Mouse (Mus musculus): ENCODE measurements around the gene Wdfy3. TPM values are rescaled to one million over a fixed set of nuclear protein-coding genes. Genes with fewer than 3 reads are reported as not detected.
"Not testable (repeated sequence)": the region's sequence is repeated elsewhere in the genome, so short reads cannot be mapped to it uniquely, and the experiment has no call there.

Wdfy3 gene
- total RNA-seq, 2 experiments from 2014 or later = 119 to 123 TPM

- Histone ChIP-seq H3K4me3 (no peak overlapping the region), H3K27ac (peak overlapping the region; percentile 6; the same call in 1 of the 2 replicates)
- no peak for DNase-seq (ENCODE audit: low spot score in 2 of 2)
- TF ChIP-seq CTCF (conservative IDR thresholded peaks at IDR 0.05) = no peak
Measured at GRCm38 (mm10) chr5:101982239-101982638, 87.5 kb downstream of the Wdfy3 start.

- no peak overlapping the region for H3K27ac ChIP-seq
- TF ChIP-seq CTCF (conservative IDR thresholded peaks at IDR 0.05) = no peak
- no peak for DNase-seq (ENCODE audit: low spot score in 2 of 2)
- H3K4me3 ChIP-seq = no peak overlapping the region
Measured at GRCm38 (mm10) chr5:101979594-101979993, 90.1 kb downstream of the Wdfy3 start.

GRCm38 (mm10) chr5:101972594-101972993 lies 97.1 kb downstream of the Wdfy3 start:
- not testable (repeated sequence) for H3K4me3 ChIP-seq; H3K27ac ChIP-seq; DNase-seq (ENCODE audit: low spot score in 2 of 2)
- peak; percentile 62 for TF ChIP-seq CTCF (conservative IDR thresholded peaks at IDR 0.05)

DNA sequence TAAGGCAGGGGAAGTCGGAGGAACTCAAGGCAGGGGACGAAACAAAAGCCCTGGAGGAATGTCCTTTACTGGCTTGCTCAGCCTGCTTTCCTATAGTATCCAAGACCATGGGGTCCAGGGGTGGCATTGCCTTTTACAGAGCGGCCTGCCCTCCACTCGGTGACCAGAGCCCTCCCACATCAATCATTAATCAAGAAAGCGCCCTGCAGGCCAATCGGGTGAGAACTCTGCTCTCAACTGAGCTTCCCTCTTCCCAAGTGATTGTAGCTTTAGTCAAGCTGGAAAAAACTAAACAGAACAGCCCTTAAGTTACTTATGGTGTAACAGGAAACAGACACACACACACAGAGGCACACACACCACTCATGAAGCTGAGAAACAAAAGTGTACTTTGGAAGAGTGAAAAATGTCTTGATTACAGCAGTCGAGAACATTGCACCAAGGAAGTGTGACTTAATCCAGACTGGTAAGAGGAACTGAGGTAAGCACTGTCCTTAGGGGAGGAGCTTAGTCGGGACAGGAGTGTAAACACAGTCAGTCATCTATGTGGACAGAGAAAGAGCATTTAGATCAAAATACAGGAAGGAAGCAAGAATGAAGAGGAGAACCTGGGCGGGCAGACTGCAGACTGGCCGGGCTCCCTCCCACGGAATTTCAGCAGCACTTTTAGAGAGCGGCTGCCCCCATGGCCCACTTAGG lies 101.4 kb downstream of the Wdfy3 start:
- no peak for TF ChIP-seq CTCF (conservative IDR thresholded peaks at IDR 0.05)
- H3K4me3 ChIP-seq = no peak overlapping the region
- no peak for DNase-seq (ENCODE audit: low spot score in 2 of 2)
- H3K27ac ChIP-seq = peak overlapping the region; percentile 24; the same call in 1 of the 2 replicates

- Histone ChIP-seq H3K27ac (peak overlapping the region; percentile 24; the same call in 1 of the 2 replicates), H3K4me3 (no peak overlapping the region)
- TF ChIP-seq CTCF (conservative IDR thresholded peaks at IDR 0.05) = no peak
- DNase-seq (ENCODE audit: low spot score in 2 of 2) = no peak
Measured at GRCm38 (mm10) chr5:101967832-101968152, 101.9 kb downstream of the Wdfy3 start.

DNA sequence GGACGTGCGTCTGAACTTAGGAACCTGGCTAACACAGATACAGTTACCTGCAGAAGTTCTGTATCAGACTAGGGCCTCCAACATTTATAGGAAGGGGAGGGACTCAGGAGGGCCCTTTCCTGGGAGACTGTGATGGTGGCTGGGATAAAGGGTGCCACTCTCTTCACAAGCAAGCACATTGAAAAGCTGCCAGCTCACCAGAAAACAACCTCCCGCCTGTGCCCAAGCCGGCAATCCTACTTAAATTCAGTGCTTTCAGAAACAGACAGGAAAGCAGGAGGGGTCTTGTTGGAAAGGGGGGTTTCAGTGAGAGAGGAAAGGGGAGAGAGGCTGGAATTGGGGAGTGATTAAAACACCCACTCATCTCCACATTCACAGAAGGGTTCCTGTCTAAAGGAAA lies 106.9 kb downstream of the Wdfy3 start:
- Histone ChIP-seq H3K27ac (no peak overlapping the region), H3K4me3 (no peak overlapping the region)
- TF ChIP-seq CTCF (conservative IDR thresholded peaks at IDR 0.05) = no peak
- no peak for DNase-seq (ENCODE audit: low spot score in 2 of 2)

DNA sequence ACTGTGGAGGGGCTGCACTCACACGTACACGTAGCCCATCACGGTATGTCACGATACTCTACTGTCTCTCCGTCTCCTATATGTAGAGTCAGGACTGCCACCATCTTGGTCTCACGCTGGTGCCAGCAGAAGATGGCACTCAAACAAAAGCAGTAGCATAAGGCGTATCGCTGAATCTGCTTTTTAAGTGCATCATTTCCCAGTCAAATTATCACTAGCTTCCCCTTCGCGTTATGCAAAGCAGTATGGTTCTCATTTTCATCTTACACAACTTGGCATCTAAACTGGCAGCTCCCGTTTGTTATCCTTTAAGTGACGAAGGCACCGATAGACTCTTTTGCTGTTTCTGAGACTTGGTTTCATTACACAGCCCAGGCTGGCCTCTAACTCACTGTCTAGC lies 110.4 kb downstream of the Wdfy3 start:
- TF ChIP-seq CTCF (conservative IDR thresholded peaks at IDR 0.05) = no peak
- peak in 1 of 2 experiments; percentile 43 for DNase-seq (ENCODE audit: low spot score in 2 of 2)
- no peak overlapping the region for H3K27ac ChIP-seq
- no peak overlapping the region for H3K4me3 ChIP-seq

- DNase-seq (ENCODE audit: low spot score in 2 of 2) = no peak
- no peak overlapping the region for H3K27ac ChIP-seq
- TF ChIP-seq CTCF (conservative IDR thresholded peaks at IDR 0.05) = no peak
- no peak overlapping the region for H3K4me3 ChIP-seq
Measured at GRCm38 (mm10) chr5:101958941-101959340, 110.8 kb downstream of the Wdfy3 start.

DNA sequence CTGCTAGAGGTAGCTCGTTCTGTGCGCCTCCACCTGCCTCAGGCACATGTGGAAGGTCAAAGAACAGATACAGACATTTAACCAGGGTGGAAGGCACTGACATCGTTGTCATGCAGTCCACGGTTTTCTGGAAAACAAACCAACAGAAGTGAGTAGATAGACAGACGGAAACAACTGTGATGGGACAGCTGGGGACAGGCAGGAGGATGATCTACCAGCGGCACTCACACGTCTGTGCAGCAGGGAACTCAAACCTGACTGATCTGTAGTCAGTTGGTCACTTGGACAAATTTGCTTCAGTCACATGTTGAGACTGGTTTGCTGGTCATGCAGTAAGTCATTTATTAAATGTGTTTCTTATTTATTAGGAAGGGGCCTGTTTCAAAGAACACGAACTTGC lies 112.3 kb downstream of the Wdfy3 start:
- Histone ChIP-seq H3K27ac (no peak overlapping the region), H3K4me3 (no peak overlapping the region)
- DNase-seq (ENCODE audit: low spot score in 2 of 2) = no peak
- no peak for TF ChIP-seq CTCF (conservative IDR thresholded peaks at IDR 0.05)

DNA sequence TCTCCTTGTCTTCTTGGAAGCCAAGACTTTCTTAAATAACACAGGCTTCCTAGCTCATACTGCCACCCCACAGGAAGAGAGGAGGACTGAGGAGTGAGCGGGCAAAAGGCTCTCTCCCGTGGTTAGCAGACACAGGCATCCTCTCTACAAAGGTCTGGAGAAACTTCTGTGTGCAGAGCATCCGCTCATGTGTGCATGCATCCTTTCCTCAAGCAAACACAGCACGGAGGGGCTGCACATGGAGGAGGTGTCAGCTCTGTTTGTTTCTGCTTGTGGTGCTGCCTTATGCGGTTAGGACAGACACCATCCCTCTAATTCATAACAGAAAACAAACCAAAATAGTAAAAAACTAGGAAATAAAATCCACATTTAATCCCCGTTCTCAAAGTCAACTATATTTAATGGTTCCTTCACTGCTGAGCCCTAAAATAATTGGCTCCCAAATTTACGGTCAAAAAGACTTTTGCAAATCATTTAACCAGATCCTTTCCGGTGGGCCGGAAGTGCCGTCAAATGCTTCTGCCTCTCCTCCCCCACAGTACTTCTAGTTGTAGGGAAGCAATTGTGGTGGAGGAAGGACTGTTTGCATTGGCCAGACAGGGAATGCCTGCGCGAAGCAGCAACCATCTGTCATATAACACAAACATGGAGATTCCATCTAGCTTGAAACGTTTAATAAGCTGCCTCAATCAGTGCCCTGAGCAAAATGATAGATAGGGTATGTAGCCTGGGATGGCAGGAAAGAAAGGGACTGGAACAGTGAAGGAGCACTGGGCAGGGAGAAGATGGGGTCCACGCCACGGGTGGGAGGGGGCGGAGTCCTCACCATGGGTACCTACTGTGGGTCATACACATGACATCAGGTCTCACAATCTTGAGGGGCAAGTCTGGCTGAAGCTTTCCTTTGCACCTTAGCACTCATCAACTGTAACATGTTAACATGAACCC lies 115.1 kb downstream of the Wdfy3 start:
- Histone ChIP-seq H3K27ac (no peak overlapping the region), H3K4me3 (no peak overlapping the region)
- no peak for DNase-seq (ENCODE audit: low spot score in 2 of 2)
- TF ChIP-seq CTCF (conservative IDR thresholded peaks at IDR 0.05) = no peak

DNA sequence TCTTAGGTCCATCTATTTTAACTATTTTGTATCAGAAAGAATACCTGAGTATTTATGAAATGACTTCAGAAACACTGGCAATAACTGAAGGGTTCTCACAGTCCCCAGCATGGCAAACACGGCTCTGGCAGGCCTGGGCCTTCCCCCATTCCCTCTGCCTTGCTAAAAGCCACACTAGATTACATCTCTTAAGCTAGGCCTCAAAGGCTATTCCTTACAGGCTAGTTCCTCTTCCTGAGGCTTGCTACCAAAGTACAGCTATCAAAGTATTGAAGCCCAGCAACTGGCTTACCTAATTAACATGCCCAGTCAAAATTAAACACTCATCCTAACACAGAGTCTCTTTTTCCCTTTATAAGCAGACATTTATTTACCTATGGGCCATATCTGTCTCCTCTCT lies 117.8 kb downstream of the Wdfy3 start:
- no peak overlapping the region for H3K4me3 ChIP-seq
- TF ChIP-seq CTCF (conservative IDR thresholded peaks at IDR 0.05) = no peak
- no peak for DNase-seq (ENCODE audit: low spot score in 2 of 2)

GRCm38 (mm10) chr5:101949323-101949722 lies 120.4 kb downstream of the Wdfy3 start:
- no peak for DNase-seq (ENCODE audit: low spot score in 2 of 2)
- Histone ChIP-seq H3K27ac (no peak overlapping the region), H3K4me3 (no peak overlapping the region)
- TF ChIP-seq CTCF (conservative IDR thresholded peaks at IDR 0.05) = no peak

More for the DNA sequence above, 117.8 kb downstream of the Wdfy3 start:
- no peak overlapping the region for H3K27ac ChIP-seq

DNA sequence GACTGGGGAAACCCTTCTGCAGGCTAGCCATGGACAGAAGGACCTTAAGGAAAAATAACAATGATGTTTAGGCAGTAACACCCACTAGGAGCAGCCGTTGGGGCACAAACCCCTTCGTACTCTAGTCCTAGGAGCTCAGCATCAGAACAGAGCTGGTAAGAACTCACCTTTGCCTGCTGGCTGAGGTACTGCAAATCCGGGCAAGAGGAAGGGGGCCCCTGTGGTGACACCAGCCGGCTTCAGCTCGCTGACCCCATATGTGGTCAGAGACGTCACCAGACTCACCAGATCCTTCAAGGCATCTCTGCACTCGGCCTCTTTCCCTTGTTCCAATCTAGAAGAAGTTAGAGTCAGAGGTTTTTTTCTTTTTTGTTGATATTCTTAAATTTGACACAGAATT lies 121.1 kb downstream of the Wdfy3 start:
- no peak overlapping the region for H3K4me3 ChIP-seq
- DNase-seq (ENCODE audit: low spot score in 2 of 2) = no peak
- TF ChIP-seq CTCF (conservative IDR thresholded peaks at IDR 0.05) = no peak
- no peak overlapping the region for H3K27ac ChIP-seq
